Mouse (Mus musculus) megakaryocyte, embryonic 14.5 days (primary cell): ENCODE data around the gene Mrpl24. TPM values are rescaled to one million over a fixed set of nuclear protein-coding genes. Genes with fewer than 3 reads are reported as not detected.

Source experiments
- H3K27me3 ChIP-seq: replicated peaks from 2 replicates; pipeline ENCODE3; 2012; ENCODE audit warnings: inconsistent platforms
- H3K36me3 ChIP-seq: replicated peaks from 2 replicates; pipeline ENCODE3; 2012; ENCODE audit warnings: low read length, inconsistent platforms, mixed read lengths
- H3K4me1 ChIP-seq: 2 replicates; pipeline ENCODE4 v1.6.1; 2012; ENCODE audit warnings: inconsistent platforms
- H3K4me3 ChIP-seq: replicated peaks from 2 replicates; pipeline ENCODE3; 2012; ENCODE audit warnings: moderate library complexity, mild to moderate bottlenecking, inconsistent platforms
- H3K9me3 ChIP-seq: 2 replicates; pipeline ENCODE4 v1.6.1; 2012; ENCODE audit warnings: inconsistent platforms
- FLI1 ChIP-seq: IDR thresholded peaks from 2 replicates; pipeline ENCODE4 v1.6.1; 2012; ENCODE audit warnings: low read length, inconsistent platforms, mixed read lengths
- GATA1 ChIP-seq: IDR thresholded peaks from 3 replicates; pipeline ENCODE4 v1.6.1; 2012; ENCODE audit warnings: mixed read lengths, low read length, inconsistent platforms, borderline replicate concordance
- polyA plus RNA-seq: library from polyadenylated mRNA; stranded (reverse); fragments of >175 nt; gene quantifications from 2 replicates; pipeline ENCODE4 v1.2.3, GENCODE M21; 2012; ENCODE audit warnings: low replicate concordance; ENCODE audit not compliant: insufficient read depth

Mrpl24 gene
- polyA plus RNA-seq, 1 experiment: 14.1 TPM

DNA sequence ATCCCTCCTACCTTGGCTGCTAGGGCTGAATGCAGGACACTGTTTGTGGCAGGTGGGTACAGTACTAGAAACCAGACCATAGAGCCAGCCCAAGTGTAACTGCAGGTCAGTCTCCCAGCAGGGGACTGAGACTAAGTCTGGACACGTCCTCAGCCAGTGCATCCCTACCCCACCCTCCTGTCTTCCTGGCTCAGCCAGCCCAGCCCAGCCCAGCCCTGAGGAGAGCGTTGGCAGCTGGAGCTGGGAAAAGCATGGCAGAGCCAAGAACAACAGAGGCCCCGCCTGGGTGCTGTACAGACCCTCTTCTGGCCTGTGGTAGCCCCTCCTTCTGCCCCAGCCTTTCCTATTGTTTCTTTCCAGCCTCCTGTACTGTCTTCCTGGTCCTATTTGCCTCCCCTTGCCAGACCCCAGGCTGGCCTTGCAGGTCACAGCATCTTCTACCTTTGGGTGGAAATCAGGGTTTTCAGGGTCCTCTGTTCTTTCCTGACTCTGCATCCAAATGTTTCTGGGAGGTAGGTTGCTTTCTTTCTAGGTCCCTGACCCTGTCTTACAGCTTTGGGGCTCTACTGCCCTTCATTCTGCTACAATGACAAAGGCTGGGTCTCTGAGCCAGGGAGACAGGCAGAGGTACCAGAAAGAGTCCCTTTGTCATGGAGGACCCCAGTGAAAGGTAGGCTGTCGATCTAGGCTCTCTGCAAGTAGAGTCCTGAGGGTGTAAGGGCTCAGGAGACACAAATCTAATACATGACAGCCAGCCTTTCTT lies 25.7 kb downstream of the Mrpl24 start:
- peaks cover 51% of the 10 kb centered on the region for H3K36me3 ChIP-seq
- H3K9me3 ChIP-seq: no peaks in the 10 kb centered on the region
- peaks cover 53% of the 10 kb centered on the region for H3K27me3 ChIP-seq
- no peak overlapping the region for H3K4me3 ChIP-seq
- peaks cover 43% of the 10 kb centered on the region for H3K4me1 ChIP-seq
- no peak for TF ChIP-seq FLI1
- no peak for TF ChIP-seq GATA1

DNA sequence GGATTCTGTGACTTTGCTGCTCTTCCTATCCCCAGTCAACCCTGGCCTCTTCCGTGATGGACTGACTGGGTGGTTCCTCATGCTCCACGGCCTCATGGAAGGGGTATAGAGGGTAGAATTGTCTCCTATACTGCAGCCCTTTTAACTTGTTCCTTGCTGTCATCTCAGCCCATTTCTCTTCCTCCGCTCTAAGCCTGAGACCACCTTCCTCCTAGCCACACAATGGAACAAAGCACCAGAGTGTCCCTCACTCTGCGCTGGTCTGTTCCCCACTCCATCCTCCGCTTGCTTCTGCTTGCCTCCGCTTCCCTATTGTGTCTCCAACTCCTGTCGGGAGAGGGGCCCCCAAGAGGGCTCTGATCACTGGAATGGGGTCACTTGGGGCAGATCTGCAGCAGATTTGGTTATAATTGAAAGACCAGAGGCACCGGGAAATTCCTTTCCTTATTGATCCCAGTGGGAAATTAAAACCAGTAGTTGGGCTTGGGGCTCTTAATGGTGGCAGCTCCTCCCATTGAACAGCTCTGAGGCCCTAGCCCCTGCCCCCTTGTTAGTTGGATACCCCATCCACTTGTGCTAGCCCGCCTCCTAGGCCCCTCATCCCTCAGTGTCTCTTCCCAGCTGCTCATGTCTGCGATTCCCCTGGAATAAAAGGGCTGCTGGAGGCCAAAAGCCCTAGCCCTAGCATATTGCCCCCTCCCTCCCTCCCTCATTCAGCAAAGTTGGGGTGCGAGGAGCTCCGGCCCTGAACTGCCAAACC lies 26.7 kb downstream of the Mrpl24 start:
- TF ChIP-seq FLI1 (no peak), GATA1 (no peak)
- no peak overlapping the region for H3K4me3 ChIP-seq
- H3K27me3 ChIP-seq: peaks cover 61% of the 10 kb centered on the region
- H3K36me3 ChIP-seq: peaks cover 43% of the 10 kb centered on the region
- no peaks in the 10 kb centered on the region for H3K9me3 ChIP-seq
- H3K4me1 ChIP-seq: peaks cover 46% of the 10 kb centered on the region

DNA sequence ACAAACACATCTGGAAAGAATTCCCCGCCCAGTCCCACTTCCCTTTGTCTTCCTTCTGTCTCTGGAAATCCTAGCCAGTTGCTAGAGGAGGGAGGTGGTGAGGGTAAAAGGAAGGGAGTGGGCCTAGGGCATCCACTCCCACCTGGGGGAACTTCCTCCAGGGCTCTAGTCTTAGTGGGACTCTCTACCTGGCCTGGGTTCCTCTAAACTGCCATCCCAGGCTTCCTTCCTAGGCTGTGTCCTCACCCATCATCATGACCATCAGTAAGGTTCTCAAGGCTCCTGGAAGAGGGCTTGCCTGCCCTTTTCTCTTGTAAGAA lies 27.2 kb downstream of the Mrpl24 start:
- peaks cover 66% of the 10 kb centered on the region for H3K27me3 ChIP-seq
- no peaks in the 10 kb centered on the region for H3K9me3 ChIP-seq

DNA sequence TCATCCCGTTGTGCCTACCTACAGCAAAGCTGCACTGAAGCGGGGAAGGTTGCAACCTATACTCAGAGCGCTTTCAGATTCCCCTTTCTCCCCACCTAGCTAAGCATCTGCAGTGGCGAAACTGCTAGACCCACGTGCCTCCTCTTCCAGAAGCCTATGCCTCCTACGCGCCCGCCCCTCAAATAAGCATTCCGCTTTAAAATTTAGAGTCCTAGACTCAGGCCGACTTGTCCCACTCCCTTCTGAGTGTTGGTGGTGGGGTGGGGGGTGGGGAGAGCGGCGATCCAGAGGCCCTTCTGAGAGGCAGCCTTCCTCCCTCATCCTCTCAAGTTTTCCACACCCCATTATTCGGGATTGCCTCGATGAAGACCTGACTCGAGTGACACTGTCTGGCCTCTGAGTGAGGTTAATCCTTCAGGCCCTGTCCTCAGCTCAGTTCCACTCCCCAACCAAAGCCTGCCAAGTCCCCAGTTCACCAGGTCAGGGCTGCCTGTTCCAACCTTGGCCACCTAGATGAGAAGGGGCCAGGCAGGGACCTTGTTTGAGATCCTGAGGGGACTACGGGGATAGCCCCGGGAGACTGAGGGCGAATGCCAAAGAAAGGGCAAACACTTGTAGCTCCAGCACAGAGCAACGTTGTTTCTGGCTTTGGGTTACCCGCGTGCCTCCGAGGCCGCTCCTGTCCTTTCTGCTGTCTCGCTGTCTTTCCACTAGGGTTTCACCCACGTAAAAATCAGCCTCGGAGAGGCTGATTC lies 27.9 kb downstream of the Mrpl24 start:
- TF ChIP-seq FLI1 (no peak), GATA1 (no peak)
- peaks cover 73% of the 10 kb centered on the region for H3K27me3 ChIP-seq
- H3K36me3 ChIP-seq: peaks cover 30% of the 10 kb centered on the region
- H3K4me3 ChIP-seq: peak overlapping the region; percentile 53
- H3K9me3 ChIP-seq: no peaks in the 10 kb centered on the region
- peaks cover 54% of the 10 kb centered on the region for H3K4me1 ChIP-seq

More for the DNA sequence above, 27.2 kb downstream of the Mrpl24 start:
- no peak for TF ChIP-seq GATA1
- no peak for TF ChIP-seq FLI1
- Histone ChIP-seq H3K4me3 (no peak overlapping the region), H3K36me3 (peaks cover 38% of the 10 kb centered on the region), H3K4me1 (peaks cover 47% of the 10 kb centered on the region)

DNA sequence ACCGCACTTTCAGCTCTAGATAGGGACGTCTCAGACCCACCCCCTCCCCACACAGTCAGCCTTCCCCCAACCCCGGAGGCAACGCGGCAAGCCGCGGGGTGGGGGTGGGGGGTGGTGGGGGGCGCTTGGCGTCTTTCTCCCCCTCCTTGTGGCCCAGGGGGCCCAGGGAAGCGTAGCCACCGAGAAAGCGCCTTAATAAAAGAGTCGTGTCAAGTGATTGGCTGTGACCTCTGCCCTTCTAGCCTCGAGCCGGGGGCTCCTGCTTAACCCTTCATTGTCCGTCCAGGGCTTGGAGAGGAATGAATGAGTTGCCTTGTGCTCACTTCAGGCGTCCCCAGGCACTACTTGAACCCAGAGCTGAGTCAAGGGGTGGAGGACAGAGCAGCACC lies 28.5 kb downstream of the Mrpl24 start:
- peaks cover 79% of the 10 kb centered on the region for H3K27me3 ChIP-seq
- TF ChIP-seq FLI1: no peak
- TF ChIP-seq GATA1: no peak
- H3K4me3 ChIP-seq: peak overlapping the region; percentile 70
- H3K36me3 ChIP-seq: peaks cover 25% of the 10 kb centered on the region
- peaks cover 60% of the 10 kb centered on the region for H3K4me1 ChIP-seq
- no peaks in the 10 kb centered on the region for H3K9me3 ChIP-seq

DNA sequence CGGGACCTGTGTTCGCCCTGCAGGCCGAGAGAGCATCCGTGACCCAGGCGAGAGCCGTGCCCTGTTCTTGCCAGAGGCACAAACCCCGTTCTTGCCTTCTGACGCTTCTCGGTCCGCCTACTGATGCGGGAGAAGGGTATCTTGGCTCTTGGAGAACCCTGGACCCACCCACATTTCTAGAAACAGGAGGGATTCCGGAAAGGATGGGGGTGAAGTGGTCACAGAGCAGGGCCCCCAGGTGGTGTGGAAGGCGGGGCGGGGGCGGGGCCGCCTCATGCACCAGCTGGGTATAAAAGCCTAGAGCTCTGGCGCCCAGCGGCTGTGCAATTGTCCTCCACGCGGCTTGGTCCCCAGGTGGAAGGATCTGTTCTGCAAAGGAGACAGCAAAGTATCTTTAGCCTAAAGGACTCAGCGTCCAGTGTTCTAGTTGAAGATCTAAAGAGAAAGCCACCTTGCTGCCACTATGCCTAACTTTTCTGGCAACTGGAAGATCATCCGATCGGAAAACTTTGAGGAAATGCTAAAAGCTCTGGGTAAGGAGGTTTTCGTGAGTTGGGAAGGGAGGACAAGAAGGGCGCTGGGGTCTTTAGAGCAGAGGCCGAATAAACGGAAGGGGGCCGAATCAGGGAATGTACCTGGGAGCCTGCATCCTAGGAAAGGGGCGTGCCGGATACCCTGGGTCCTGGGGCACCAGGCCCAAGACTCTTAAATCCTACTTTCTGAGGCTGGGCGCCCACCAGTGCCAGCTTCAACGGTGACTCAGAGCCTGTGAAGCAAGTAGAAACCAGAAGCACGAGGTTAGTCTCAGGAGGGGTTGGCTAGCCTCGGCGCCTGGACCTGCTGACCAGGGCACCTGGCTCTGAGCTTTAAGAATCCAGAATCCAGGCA lies 29.3 kb downstream of the Mrpl24 start, which contains the start of gene Crabp2:
Gene Crabp2, plus strand, starts transcription at position 289 of the 888 bp plus-strand sequence.
- H3K27me3 ChIP-seq: peaks cover 87% of the 10 kb centered on the region
- TF ChIP-seq GATA1: no peak
- TF ChIP-seq FLI1: no peak
- H3K4me1 ChIP-seq: peaks cover 62% of the 10 kb centered on the region
- H3K9me3 ChIP-seq: no peaks in the 10 kb centered on the region
- peak within 1 kb of the TSS; percentile 85 for H3K4me3 ChIP-seq
- peaks cover 19% of the 10 kb centered on the region for H3K36me3 ChIP-seq

DNA sequence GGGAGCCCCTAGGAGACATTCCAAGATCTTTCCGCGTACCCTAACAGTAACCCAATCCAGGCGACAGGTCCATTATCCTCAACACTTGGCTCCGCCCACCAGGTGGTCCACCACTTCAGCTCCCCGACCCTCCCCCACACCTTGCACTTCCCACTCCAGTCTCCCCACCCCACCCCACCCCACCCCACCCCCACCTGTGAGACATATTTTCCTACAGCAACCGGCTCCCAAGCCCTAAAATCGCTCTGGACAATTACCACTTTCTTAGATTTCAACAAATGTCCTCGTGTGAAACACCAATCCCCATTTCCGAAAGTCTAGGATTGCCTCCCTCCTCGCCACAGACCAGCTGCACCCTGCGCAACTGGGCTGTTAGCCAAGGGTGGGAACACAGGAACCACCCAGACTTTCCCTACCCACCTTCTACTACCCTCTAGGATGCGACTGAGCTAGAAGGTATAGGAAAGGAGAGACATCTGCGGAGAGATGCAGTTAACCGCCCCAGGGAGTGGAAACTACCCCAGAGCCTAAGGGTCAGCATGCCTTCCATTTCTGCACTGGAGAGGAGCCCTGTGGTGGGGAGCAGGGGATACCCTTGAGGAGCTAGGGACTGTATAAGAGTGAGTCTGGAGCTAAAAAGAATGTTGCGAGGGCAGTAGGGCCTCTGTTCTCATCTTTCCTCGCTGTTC lies 30.1 kb downstream of the Mrpl24 start:
- Histone ChIP-seq H3K4me3 (no peak overlapping the region), H3K27me3 (peaks cover 94% of the 10 kb centered on the region), H3K9me3 (no peaks in the 10 kb centered on the region), H3K36me3 (peaks cover 11% of the 10 kb centered on the region), H3K4me1 (peaks cover 62% of the 10 kb centered on the region)
- TF ChIP-seq GATA1: no peak
- no peak for TF ChIP-seq FLI1

DNA sequence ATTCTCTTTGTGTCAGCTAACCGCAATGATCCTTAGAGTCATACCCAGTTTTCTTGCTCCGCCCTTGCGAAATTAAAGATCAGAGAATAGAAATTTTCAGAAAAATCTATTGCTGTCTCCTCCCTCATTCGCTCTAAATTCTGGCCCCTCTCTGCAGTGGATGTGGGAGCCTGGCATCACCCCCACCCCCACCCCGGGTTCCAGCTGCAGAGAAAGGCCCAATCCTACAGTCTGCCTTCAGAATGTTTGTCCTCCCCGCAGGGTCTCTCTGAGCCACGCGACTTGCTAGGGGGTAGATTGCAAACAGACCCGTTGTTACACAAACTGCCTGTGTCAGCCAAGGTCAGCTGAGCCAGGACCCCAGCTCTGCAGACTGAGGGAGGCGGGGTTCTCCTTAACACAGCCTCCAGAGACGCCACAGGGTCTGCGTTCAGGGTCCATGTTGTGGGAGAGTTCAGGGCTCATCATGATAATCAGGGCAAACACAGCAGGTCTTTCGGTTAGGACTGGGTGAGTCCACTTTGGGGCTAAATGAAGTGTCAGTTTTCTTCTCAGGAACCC lies 30.7 kb downstream of the Mrpl24 start:
- TF ChIP-seq GATA1 (no peak), FLI1 (no peak)
- H3K4me3 ChIP-seq: no peak overlapping the region
- H3K36me3 ChIP-seq: peaks cover 6% of the 10 kb centered on the region
- no peaks in the 10 kb centered on the region for H3K9me3 ChIP-seq
- peaks cover 98% of the 10 kb centered on the region for H3K27me3 ChIP-seq
- peaks cover 62% of the 10 kb centered on the region for H3K4me1 ChIP-seq

DNA sequence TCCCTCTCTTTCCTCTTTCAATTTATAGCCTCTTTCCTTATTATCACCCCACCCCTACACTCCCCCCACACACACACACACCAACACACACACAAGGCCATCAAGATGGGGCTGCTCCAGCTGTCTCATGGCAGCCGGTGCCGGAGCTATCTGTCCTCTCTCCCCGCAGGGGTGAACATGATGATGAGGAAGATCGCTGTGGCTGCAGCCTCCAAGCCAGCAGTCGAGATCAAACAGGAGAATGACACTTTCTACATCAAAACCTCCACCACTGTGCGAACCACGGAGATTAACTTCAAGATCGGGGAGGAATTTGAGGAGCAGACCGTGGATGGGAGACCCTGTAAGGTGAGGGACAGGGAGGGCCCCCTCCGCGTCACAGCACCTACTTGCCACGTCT lies 32.6 kb downstream of the Mrpl24 start:
- Histone ChIP-seq H3K4me3 (peak overlapping the region; percentile 25), H3K4me1 (peaks cover 52% of the 10 kb centered on the region), H3K36me3 (no peaks in the 10 kb centered on the region), H3K9me3 (no peaks in the 10 kb centered on the region), H3K27me3 (peaks cover 96% of the 10 kb centered on the region)
- TF ChIP-seq FLI1 (no peak), GATA1 (no peak)
